Mouse (Mus musculus): ENCODE results near the gene Inf2. TPM values are rescaled to one million over a fixed set of nuclear protein-coding genes. Genes with fewer than 3 reads are reported as not detected.

Gene Inf2
- polyA plus RNA-seq, 2 experiments = 2.0 to 6.2 TPM

- ATAC-seq (ENCODE audit: insufficient read depth) (no peak), DNase-seq (ENCODE audit: low read depth in 3 of 3, low spot score in 3 of 3) (no peak)
- no peak for TF ChIP-seq CTCF (IDR thresholded peaks at IDR 0.05; ENCODE audit: low read depth)
- no peak for TF ChIP-seq EP300 (IDR thresholded peaks at IDR 0.05; ENCODE audit: low read depth)
- Histone ChIP-seq H3K27ac (no peak overlapping the region), H3K9ac (replicated peaks) (0 out of 2 replicates have a peak overlapping the region, but pooled peaks have one; percentile 11), H3K36me3 (replicated peaks; ENCODE audit: control insufficient read depth, insufficient read depth, low read depth) (no peaks in the 10 kb centered on the region), H3K4me3 (ENCODE audit: insufficient read depth in 1 of 2, low read depth in 2 of 2, low read length in 2 of 2) (peak overlapping the region; percentile 44 to 46), H3K9me3 (ENCODE audit: control insufficient read depth, low read length) (no peaks in the 10 kb centered on the region), H3K4me1 (replicated peaks; ENCODE audit: control insufficient read depth in 2 of 2, insufficient read depth in 2 of 2, low read length in 1 of 2) (peaks cover 0 to 33% of the 10 kb centered on the region in 2 experiments; a peak in 3 of 4 replicates), H3K27me3 (ENCODE audit: control insufficient read depth, insufficient read depth, low read length) (no peaks in the 10 kb centered on the region; the same call in 1 of the 2 replicates), H3K4me2 (ENCODE audit: low read depth) (peak overlapping the region; percentile 67)
- WGBS (ENCODE audit: insufficient replicate concordance) = 36% methylated on average over 8 of the region's 8 CpGs
These were observed 1.1 kb downstream of the Inf2 start for GRCm38 (mm10) chr12:112589491-112590191.

GRCm38 (mm10) chr12:112590566-112591239 lies 2.1 kb downstream of the Inf2 start:
- DNase-seq (ENCODE audit: low read depth in 3 of 3, low spot score in 3 of 3) = no peak
- ATAC-seq (ENCODE audit: insufficient read depth) = no peak
- 73% methylated on average over 8 of the region's 8 CpGs for WGBS (ENCODE audit: insufficient replicate concordance)
- Histone ChIP-seq H3K27me3 (ENCODE audit: control insufficient read depth, insufficient read depth, low read length) (no peaks in the 10 kb centered on the region; the same call in 1 of the 2 replicates), H3K4me3 (ENCODE audit: insufficient read depth in 1 of 2, low read depth in 2 of 2, low read length in 2 of 2) (no peak overlapping the region), H3K36me3 (replicated peaks; ENCODE audit: control insufficient read depth, insufficient read depth, low read depth) (no peaks in the 10 kb centered on the region), H3K9me3 (ENCODE audit: control insufficient read depth, low read length) (no peaks in the 10 kb centered on the region), H3K27ac (no peak overlapping the region), H3K4me2 (ENCODE audit: low read depth) (no peak overlapping the region), H3K9ac (replicated peaks) (no peak overlapping the region), H3K4me1 (replicated peaks; ENCODE audit: control insufficient read depth in 2 of 2, insufficient read depth in 2 of 2, low read length in 1 of 2) (peaks cover 0 to 33% of the 10 kb centered on the region in 2 experiments; a peak in 3 of 4 replicates)
- TF ChIP-seq CTCF (IDR thresholded peaks at IDR 0.05; ENCODE audit: low read depth) (no peak), EP300 (IDR thresholded peaks at IDR 0.05; ENCODE audit: low read depth) (no peak)

GRCm38 (mm10) chr12:112591240-112591639 lies 2.7 kb downstream of the Inf2 start:
- Histone ChIP-seq H3K27me3 (ENCODE audit: control insufficient read depth, insufficient read depth, low read length) (no peaks in the 10 kb centered on the region; the same call in 1 of the 2 replicates), H3K9me3 (ENCODE audit: control insufficient read depth, low read length) (no peaks in the 10 kb centered on the region), H3K4me2 (ENCODE audit: low read depth) (no peak overlapping the region), H3K4me3 (ENCODE audit: insufficient read depth in 1 of 2, low read depth in 2 of 2, low read length in 2 of 2) (no peak overlapping the region), H3K36me3 (replicated peaks; ENCODE audit: control insufficient read depth, insufficient read depth, low read depth) (no peaks in the 10 kb centered on the region), H3K9ac (replicated peaks) (no peak overlapping the region), H3K4me1 (replicated peaks; ENCODE audit: control insufficient read depth in 2 of 2, insufficient read depth in 2 of 2, low read length in 1 of 2) (peaks cover 0 to 28% of the 10 kb centered on the region in 2 experiments; a peak in 3 of 4 replicates), H3K27ac (no peak overlapping the region)
- no peak for ATAC-seq (ENCODE audit: insufficient read depth)
- no peak for DNase-seq (ENCODE audit: low read depth in 3 of 3, low spot score in 3 of 3)
- WGBS (ENCODE audit: insufficient replicate concordance) = 56% methylated on average over 5 of the region's 5 CpGs
- TF ChIP-seq CTCF (IDR thresholded peaks at IDR 0.05; ENCODE audit: low read depth) (no peak), EP300 (IDR thresholded peaks at IDR 0.05; ENCODE audit: low read depth) (no peak)

- ATAC-seq (ENCODE audit: insufficient read depth) = no peak
- H3K4me3 ChIP-seq (ENCODE audit: insufficient read depth in 1 of 2, low read depth in 2 of 2, low read length in 2 of 2) = no peak overlapping the region
- H3K27me3 ChIP-seq (ENCODE audit: control insufficient read depth, insufficient read depth, low read length) = no peaks in the 10 kb centered on the region; the same call in 1 of the 2 replicates
These were observed 3.1 kb downstream of the Inf2 start for GRCm38 (mm10) chr12:112591730-112592129.

More at GRCm38 (mm10) chr12:112591730-112592129, 3.1 kb downstream of the Inf2 start:
- H3K36me3 ChIP-seq (replicated peaks; ENCODE audit: control insufficient read depth, insufficient read depth, low read depth) = no peaks in the 10 kb centered on the region
- H3K9ac ChIP-seq (replicated peaks) = no peak overlapping the region
- no peaks in the 10 kb centered on the region for H3K9me3 ChIP-seq (ENCODE audit: control insufficient read depth, low read length)
- TF ChIP-seq EP300 (IDR thresholded peaks at IDR 0.05; ENCODE audit: low read depth) (no peak), CTCF (IDR thresholded peaks at IDR 0.05; ENCODE audit: low read depth) (no peak)
- H3K4me1 ChIP-seq (replicated peaks; ENCODE audit: control insufficient read depth in 2 of 2, insufficient read depth in 2 of 2, low read length in 1 of 2) = peaks cover 0 to 26% of the 10 kb centered on the region in 2 experiments; a peak in 3 of 4 replicates
- no peak for DNase-seq (ENCODE audit: low read depth in 3 of 3, low spot score in 3 of 3)
- no peak overlapping the region for H3K27ac ChIP-seq
- no peak overlapping the region for H3K4me2 ChIP-seq (ENCODE audit: low read depth)
- WGBS (ENCODE audit: insufficient replicate concordance) = 60% methylated on average over 3 of the region's 3 CpGs
